Mouse (Mus musculus): Measurements from ENCODE around the gene Lrp5.

GRCm38 (mm10) chr19:3609826-3610225 is 76.5 kb downstream of the Lrp5 start:
- no peak for TF ChIP-seq HCFC1 (IDR thresholded peaks at IDR 0.05; ENCODE audit: low read depth, low read length)
- TF ChIP-seq MYC (IDR thresholded peaks at IDR 0.05; ENCODE audit: low read depth, low read length) = no peak
- no peak for TF ChIP-seq MAFK (IDR thresholded peaks at IDR 0.05; ENCODE audit: borderline replicate concordance, low read depth, low read length)
- no peak for TF ChIP-seq TCF12 (IDR thresholded peaks at IDR 0.05; ENCODE audit: low read depth, low read length)
- TF ChIP-seq POLR2A (IDR thresholded peaks at IDR 0.05; ENCODE audit: control insufficient read depth in 1 of 2, insufficient read depth in 1 of 2, low read depth in 1 of 2, low read length in 2 of 2, poor library complexity in 1 of 2) = no peak
- no peak for TF ChIP-seq EP300 (IDR thresholded peaks at IDR 0.05; ENCODE audit: low read depth in 1 of 2, low read length in 2 of 2)
- no peak for TF ChIP-seq CTCF (IDR thresholded peaks at IDR 0.05 in 2 of 3, conservative IDR thresholded peaks at IDR 0.05 in 1 of 3; ENCODE audit: control insufficient read depth in 1 of 3, insufficient read depth in 1 of 3, low read depth in 2 of 3, low read length in 3 of 3, poor library complexity in 1 of 3, severe bottlenecking in 1 of 3)
- TF ChIP-seq MXI1 (IDR thresholded peaks at IDR 0.05; ENCODE audit: low read depth, low read length) = no peak
- TF ChIP-seq ZC3H11A (IDR thresholded peaks at IDR 0.05; ENCODE audit: low read depth, low read length) = no peak
- TF ChIP-seq KAT2A (conservative IDR thresholded peaks at IDR 0.05; ENCODE audit: low read depth, low read length) = no peak

All from MEL (cell line).